Mouse (Mus musculus): ENCODE data around the gene Foxk2.

GRCm38 (mm10) chr11:121228129-121229017 lies 31.4 kb upstream of the Foxk2 start:
- TF ChIP-seq MYOD1 (IDR thresholded peaks at IDR 0.05; ENCODE audit: control insufficient read depth in 1 of 3, insufficient read length in 2 of 3, low read depth in 2 of 3) = no peak
- no peak for TF ChIP-seq POLR2A (IDR thresholded peaks at IDR 0.05; ENCODE audit: insufficient read length, low read depth)
- no peak for TF ChIP-seq POLR2AphosphoS2 (IDR thresholded peaks at IDR 0.05; ENCODE audit: insufficient read length, low read depth)
- TF ChIP-seq MAX (IDR thresholded peaks at IDR 0.05; ENCODE audit: low read depth) = no peak
- no peak for TF ChIP-seq MYOG (IDR thresholded peaks at IDR 0.05; ENCODE audit: control insufficient read depth in 1 of 3, insufficient read depth in 1 of 3, insufficient read length in 2 of 3, low read depth in 2 of 3)
- TF ChIP-seq TCF12 (IDR thresholded peaks at IDR 0.05; ENCODE audit: insufficient read depth, poor library complexity, severe bottlenecking) = no peak
- TF ChIP-seq E2F4 (IDR thresholded peaks at IDR 0.05; ENCODE audit: insufficient read depth) = no peak
- TF ChIP-seq USF1 (IDR thresholded peaks at IDR 0.05; ENCODE audit: low read depth) = no peak
- no peak for TF ChIP-seq CEBPB (IDR thresholded peaks at IDR 0.05; ENCODE audit: insufficient read depth, poor library complexity, severe bottlenecking)
- TF ChIP-seq REST (IDR thresholded peaks at IDR 0.05; ENCODE audit: insufficient read depth, insufficient read length) = no peak
- TF ChIP-seq TCF3 (IDR thresholded peaks at IDR 0.05; ENCODE audit: insufficient read length, low read depth) = no peak
- no peak for TF ChIP-seq SRF (IDR thresholded peaks at IDR 0.05; ENCODE audit: control insufficient read depth, insufficient read length, low read depth)
